Mouse (Mus musculus): Measurements from ENCODE around the gene Bglap. TPM values are rescaled to one million over a fixed set of nuclear protein-coding genes. Genes with fewer than 3 reads are reported as not detected.
"Not testable (repeated sequence)": the region's sequence is repeated elsewhere in the genome, so short reads cannot be mapped to it uniquely, and the experiment has no call there.

Gene Bglap
- polyA plus RNA-seq, 1 experiment from 2014 or later = not detected

DNA sequence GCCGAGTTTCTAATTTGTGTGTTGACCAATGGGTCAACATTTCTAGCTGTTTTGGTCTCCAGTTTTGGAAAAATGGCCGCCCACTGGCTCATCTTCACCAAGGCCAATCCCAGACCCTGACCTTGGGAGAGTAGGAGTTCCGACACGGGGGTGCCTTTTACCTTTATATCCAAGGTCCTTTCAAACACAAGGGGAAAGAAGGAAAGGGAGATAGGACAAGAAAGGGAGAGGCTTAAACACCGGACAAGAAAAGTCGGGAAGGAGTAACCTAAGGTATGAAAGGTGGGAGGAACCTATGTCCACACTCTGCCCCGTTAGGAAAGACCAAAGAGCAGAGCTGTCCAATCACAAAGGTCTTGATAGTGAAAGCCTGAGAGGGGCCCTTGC is 26.4 kb upstream of the Bglap start:
- no peak overlapping the region for H3K27ac ChIP-seq
- H3K9ac ChIP-seq = peak overlapping the region; percentile 84; the same call in 1 of the 2 replicates
- no peak for ATAC-seq (ENCODE audit: low FRiP score, low read depth)
- 28% methylated on average over 7 of the region's 7 CpGs for WGBS
- no peaks in the 10 kb centered on the region for H3K9me3 ChIP-seq
- no peaks in the 10 kb centered on the region for H3K27me3 ChIP-seq (replicated peaks)
- peak overlapping the region; percentile 72 for H3K4me2 ChIP-seq (replicated peaks)
- H3K4me3 ChIP-seq = peak overlapping the region; percentile 70
- H3K36me3 ChIP-seq = peaks cover 32% of the 10 kb centered on the region
- peaks cover 20% of the 10 kb centered on the region for H3K4me1 ChIP-seq

DNA sequence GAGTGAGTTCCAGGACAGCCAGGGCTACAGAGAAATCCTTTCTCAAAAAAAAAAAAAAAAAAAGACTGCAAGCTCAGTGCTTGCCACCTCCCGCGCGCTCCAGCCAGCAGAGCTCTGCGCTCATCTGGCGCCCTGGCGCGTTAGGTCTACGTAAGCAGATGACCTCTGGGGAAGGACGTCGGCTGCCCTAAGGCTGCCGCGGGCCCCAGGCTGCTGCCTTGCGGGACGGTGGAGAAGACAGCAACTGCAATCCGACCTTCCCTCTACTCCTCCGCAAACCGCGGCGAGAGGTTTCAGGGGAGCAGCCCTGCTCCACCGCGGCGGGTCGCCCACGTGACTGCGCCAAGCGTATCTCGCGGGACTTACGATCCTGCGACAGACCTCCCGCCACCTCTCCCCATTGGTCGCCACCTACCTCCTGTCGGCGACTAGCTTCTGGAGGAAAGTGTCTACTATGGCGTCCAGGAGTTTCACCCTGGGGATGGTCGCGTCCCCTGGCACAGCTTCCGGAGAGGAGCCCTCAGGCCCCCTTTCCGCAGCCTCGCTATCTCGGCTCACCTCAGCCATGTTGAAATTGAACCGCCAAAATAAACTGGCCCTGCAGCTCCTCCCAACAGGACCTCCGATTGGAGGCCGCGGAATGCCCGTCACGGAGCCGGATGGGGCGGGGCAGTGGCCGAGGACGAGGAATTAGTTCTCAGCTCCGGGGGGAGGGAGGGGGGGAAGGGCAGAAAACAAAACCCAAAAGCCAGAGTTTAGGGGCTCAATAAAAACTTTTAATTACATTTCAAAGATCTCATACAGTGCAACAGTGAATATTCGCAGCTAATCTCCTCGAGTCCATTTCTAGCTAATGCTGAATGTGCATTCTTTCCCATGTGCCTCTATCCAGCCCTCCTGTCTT is 25.7 kb upstream of the Bglap start, which contains the start of gene Pmf1:
Gene Pmf1, minus strand, starts transcription at position 591 of the 904 bp plus-strand sequence.
- Histone ChIP-seq H3K36me3 (peaks cover 25% of the 10 kb centered on the region), H3K9me3 (no peaks in the 10 kb centered on the region), H3K4me1 (peaks cover 20% of the 10 kb centered on the region), H3K27ac (peak within 1 kb of the TSS; percentile 70; the same call in 1 of the 2 replicates), H3K9ac (peak within 1 kb of the TSS; percentile 84), H3K4me2 (replicated peaks) (peak within 1 kb of the TSS; percentile 72), H3K4me3 (peak within 1 kb of the TSS; percentile 70), H3K27me3 (replicated peaks) (no peaks in the 10 kb centered on the region)
- ATAC-seq (ENCODE audit: low FRiP score, low read depth) = peak; percentile 93
- WGBS = under 1% methylated on average over 54 of the region's 54 CpGs

DNA sequence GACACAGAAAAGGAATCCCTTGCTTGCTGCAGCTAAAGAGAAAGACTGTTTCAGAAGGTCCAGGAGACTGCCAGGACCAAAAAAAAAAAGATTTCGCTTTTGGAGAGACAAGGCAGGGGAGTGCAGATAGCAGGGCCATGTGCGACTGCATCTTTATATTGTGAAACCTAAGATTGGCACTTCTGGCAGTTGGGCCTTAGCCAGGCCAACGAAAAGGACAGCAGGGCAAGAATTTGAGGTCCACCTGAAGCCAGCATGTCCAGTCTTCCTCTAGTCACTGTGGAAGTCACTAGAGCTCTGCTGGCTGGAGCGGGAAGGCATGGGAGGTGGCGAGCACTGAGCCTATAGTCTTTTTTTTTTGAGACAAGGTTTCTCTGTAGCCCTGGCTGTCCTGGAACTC is 24.7 kb upstream of the Bglap start:
- no peak for ATAC-seq (ENCODE audit: low FRiP score, low read depth)
- peaks cover 20% of the 10 kb centered on the region for H3K4me1 ChIP-seq
- no peak overlapping the region for H3K27ac ChIP-seq
- H3K9ac ChIP-seq = peak overlapping the region; percentile 84; the same call in 1 of the 2 replicates
- H3K36me3 ChIP-seq = peaks cover 23% of the 10 kb centered on the region
- H3K4me3 ChIP-seq = peak overlapping the region; percentile 70; the same call in 1 of the 2 replicates
- no peaks in the 10 kb centered on the region for H3K27me3 ChIP-seq (replicated peaks)
- WGBS = 64% methylated on average over 5 of the region's 5 CpGs
- H3K9me3 ChIP-seq = no peaks in the 10 kb centered on the region
- peak overlapping the region; percentile 72 for H3K4me2 ChIP-seq (replicated peaks)

DNA sequence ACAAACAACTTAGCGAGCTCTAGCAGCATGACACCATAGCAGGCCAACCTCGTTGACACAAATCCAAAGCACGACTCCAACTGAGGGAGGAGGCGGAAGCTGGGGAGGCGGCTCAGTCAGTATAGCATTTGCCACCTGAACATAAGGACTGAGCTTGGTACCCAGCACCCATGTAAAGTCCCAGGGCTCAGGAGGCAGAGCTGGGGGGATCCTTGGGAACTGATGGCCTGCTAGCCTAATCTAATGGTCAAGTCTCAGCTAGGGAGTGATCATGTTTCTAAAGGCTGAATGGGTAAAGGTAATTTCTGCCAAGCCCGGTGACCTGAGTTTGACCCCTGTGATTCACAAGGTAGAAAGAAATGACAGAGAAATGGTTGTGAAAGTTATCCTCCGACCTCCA is 23.3 kb upstream of the Bglap start:
- H3K4me2 ChIP-seq (replicated peaks) = no peak overlapping the region
- no peaks in the 10 kb centered on the region for H3K9me3 ChIP-seq
- WGBS = 58% methylated on average over 7 of the region's 7 CpGs
- no peak overlapping the region for H3K9ac ChIP-seq
- peaks cover 20% of the 10 kb centered on the region for H3K4me1 ChIP-seq
- ATAC-seq (ENCODE audit: low FRiP score, low read depth) = no peak
- H3K4me3 ChIP-seq = no peak overlapping the region
- no peaks in the 10 kb centered on the region for H3K27me3 ChIP-seq (replicated peaks)
- H3K36me3 ChIP-seq = peaks cover 10% of the 10 kb centered on the region
- no peak overlapping the region for H3K27ac ChIP-seq

DNA sequence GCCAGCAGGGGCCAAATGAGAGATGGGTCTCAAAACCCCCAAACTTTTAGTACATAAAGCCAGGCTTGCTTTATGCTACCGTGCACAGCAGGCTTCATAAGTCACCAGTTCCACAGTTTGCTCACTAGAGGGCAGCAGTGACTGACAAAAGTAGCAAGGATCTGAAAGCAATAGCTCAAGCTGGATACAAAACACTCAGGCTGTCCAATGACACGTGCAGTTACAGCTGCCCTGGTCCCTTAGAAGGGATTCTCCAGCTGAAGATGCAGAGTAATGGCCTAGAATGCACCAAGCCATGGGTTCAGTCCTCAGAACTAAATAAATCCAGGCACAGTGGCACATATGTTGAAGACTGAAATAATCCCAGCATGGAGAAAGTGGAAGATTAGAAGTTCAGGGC is 22.8 kb upstream of the Bglap start:
- no peak for ATAC-seq (ENCODE audit: low FRiP score, low read depth)
- Histone ChIP-seq H3K27ac (no peak overlapping the region), H3K4me1 (peaks cover 20% of the 10 kb centered on the region), H3K4me3 (no peak overlapping the region), H3K4me2 (replicated peaks) (no peak overlapping the region), H3K36me3 (peaks cover 6% of the 10 kb centered on the region), H3K27me3 (replicated peaks) (no peaks in the 10 kb centered on the region), H3K9ac (no peak overlapping the region), H3K9me3 (no peaks in the 10 kb centered on the region)
- 1% methylated on average over 2 of the region's 2 CpGs for WGBS

DNA sequence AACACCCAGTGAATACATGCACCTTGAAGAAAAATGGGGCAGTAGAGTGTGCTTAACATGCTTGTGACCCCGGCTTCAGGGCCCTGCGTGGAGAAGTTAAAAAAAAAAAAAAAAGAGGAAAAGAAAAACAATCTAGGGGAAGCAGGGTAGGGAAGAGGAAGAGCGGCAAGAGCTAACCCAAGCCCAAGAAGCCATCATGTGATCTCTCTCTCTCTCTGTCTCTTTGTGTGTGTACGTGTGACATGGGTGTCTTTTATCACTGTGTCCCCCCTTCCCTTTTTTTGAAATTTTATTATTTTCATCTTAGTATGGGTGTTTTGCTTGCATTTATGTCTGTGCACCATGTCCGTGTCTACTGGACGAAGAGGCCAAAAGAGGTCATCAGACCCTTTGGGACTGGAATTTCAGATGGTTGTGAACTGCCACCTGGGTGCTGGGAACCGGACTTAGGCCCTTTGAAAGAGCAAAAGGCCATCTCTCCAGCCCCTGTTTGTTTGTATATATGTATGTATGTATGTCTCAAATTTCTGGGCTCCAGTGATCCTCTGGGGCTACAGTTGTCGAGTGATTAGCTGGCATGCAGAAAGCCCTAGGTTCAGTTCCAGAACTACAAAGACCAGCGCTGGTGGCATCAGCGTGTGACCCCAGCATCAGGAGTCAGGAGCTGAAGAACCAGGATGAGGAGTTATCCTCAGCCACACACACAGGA is 19.4 kb upstream of the Bglap start:
- Histone ChIP-seq H3K27ac (no peak overlapping the region), H3K4me1 (peaks cover 9% of the 10 kb centered on the region), H3K36me3 (no peaks in the 10 kb centered on the region), H3K4me3 (no peak overlapping the region), H3K4me2 (replicated peaks) (no peak overlapping the region), H3K9ac (no peak overlapping the region), H3K9me3 (no peaks in the 10 kb centered on the region), H3K27me3 (replicated peaks) (no peaks in the 10 kb centered on the region)
- no peak for ATAC-seq (ENCODE audit: low FRiP score, low read depth)
- WGBS = 95% methylated on average over 10 of the region's 10 CpGs

DNA sequence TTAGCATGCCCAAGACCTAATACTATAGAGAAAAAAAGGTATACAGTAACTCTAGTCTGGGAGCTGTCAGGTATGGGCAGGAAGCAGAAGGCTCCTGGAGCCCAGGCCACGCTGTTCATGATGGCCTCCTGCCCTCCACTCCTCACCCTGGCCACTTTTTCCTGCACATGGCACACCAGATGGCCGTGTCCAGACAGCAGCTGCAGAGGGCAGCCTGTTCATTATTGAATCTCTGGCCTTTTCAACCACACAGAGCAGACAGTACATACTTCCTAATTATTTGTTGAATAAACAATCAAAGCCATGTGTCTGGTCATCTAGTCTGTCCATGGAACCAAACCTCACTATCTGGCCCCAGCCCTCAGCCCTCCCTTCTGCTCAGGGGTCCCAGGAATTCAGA is 14.4 kb upstream of the Bglap start:
- H3K36me3 ChIP-seq = peaks cover 13% of the 10 kb centered on the region
- H3K4me3 ChIP-seq = no peak overlapping the region
- H3K27ac ChIP-seq = no peak overlapping the region

DNA sequence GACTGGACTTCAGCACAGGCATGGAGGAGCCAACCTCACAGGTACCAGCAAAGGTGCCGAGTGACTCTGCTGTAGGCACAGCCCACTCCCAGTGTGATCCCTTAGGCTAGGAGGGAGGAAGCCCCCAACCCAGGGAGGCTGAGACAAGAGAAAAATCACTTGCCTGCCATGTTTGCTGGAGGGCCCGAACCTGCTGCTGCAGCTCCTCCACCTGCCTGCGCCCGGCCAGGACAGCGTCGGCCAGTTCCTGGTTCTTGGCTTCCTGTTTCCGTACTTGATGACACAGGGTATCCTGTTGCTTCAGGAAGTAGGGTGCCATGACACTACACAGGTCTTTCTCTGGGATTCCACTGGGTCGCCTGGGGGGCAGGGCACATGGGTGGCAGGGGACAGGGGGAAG is 11.5 kb upstream of the Bglap start:
- Histone ChIP-seq H3K36me3 (peaks cover 15% of the 10 kb centered on the region), H3K4me3 (no peak overlapping the region)
- WGBS = 94% methylated on average over 8 of the region's 8 CpGs

More for the DNA sequence above, 14.4 kb upstream of the Bglap start:
- Histone ChIP-seq H3K4me1 (0 out of 2 replicates have a peak, but pooled peaks cover 4% of the 10 kb centered on the region), H3K4me2 (replicated peaks) (no peak overlapping the region), H3K9ac (no peak overlapping the region), H3K27me3 (replicated peaks) (no peaks in the 10 kb centered on the region), H3K9me3 (no peaks in the 10 kb centered on the region)
- 85% methylated on average over 2 of the region's 2 CpGs for WGBS
- no peak for ATAC-seq (ENCODE audit: low FRiP score, low read depth)

DNA sequence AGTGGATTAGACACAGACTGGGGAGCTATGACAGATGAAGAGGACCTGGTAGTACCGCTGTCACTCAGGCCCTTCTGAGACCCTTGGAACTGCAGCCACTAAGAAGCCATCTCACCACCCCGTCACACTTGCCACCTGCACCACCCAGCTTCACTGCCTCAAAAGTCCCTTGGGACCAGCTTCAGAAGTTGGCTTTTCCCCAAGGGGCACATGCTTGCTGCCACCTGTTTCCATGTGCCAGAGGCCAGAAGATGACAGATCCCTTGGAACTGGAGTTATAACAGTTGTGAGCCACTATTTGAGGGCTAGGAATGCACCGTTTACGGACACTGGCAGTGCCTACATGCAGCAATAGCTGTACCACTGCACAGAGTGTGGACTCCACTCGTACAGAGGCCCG is 11.0 kb upstream of the Bglap start:
- Histone ChIP-seq H3K9me3 (no peaks in the 10 kb centered on the region), H3K4me2 (replicated peaks) (no peak overlapping the region), H3K27me3 (replicated peaks) (no peaks in the 10 kb centered on the region), H3K36me3 (peaks cover 15% of the 10 kb centered on the region), H3K9ac (no peak overlapping the region), H3K4me3 (no peak overlapping the region), H3K27ac (no peak overlapping the region), H3K4me1 (0 out of 2 replicates have a peak, but pooled peaks cover 4% of the 10 kb centered on the region)
- 92% methylated on average over 6 of the region's 6 CpGs for WGBS
- ATAC-seq (ENCODE audit: low FRiP score, low read depth) = no peak

More for the DNA sequence above, 11.5 kb upstream of the Bglap start:
- Histone ChIP-seq H3K4me1 (0 out of 2 replicates have a peak, but pooled peaks cover 4% of the 10 kb centered on the region), H3K9me3 (no peaks in the 10 kb centered on the region), H3K9ac (no peak overlapping the region), H3K27ac (no peak overlapping the region), H3K27me3 (replicated peaks) (no peaks in the 10 kb centered on the region), H3K4me2 (replicated peaks) (no peak overlapping the region)
- no peak for ATAC-seq (ENCODE audit: low FRiP score, low read depth)

DNA sequence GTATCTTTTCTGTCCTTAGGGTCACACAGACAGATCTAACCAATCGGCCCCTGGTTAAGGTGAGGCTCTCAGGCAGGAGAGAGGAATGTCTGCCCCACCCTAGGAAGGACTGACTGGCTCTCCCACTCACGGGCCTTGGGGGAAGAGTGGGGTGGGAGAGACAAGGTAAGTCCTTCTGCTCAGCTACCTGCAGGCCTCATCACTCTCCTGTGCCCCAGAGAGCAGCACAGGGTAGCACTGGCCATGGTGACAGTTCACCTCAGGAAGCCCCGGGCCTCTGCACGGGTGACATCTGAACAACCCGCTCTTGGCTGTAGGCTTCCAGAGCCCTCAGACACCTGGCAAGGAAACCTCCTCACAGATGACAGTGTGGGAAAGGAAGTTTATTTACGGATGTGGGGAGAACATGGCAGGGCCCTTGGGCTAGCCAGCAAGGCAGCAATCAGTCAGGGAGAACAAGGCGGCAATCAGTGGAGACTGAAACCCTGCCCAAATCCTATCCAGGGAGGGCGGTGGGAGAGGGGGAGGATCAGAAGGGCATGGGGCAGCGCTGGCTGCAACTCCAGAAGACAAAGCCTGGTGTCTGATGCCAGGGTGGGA is 9.6 kb upstream of the Bglap start:
- no peak for ATAC-seq (ENCODE audit: low FRiP score, low read depth)
- Histone ChIP-seq H3K4me2 (replicated peaks) (no peak overlapping the region), H3K4me1 (0 out of 2 replicates have a peak, but pooled peaks cover 3% of the 10 kb centered on the region), H3K9me3 (no peaks in the 10 kb centered on the region), H3K27me3 (replicated peaks) (no peaks in the 10 kb centered on the region), H3K9ac (no peak overlapping the region), H3K36me3 (peaks cover 15% of the 10 kb centered on the region), H3K27ac (no peak overlapping the region), H3K4me3 (no peak overlapping the region)
- WGBS = 88% methylated on average over 9 of the region's 9 CpGs

DNA sequence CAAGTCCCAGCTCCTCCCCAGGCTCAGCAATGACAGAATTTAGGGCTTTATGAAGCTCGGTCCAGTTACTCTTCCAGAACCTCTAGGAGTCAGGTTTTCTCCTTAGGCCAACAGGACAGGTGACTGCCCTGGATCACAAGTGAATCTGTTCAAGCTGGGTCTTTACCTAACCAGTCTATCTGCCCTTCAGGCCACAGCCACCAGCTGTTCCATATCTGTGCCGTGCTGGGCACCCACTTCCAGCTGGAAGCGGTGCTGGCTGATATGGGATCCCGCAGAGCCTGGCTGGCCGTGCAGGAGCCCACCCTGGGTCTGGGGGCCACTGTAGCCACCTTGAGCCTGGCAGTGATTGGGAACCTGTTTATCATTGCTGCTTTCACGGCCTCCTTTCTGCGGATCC is 1.9 kb downstream of the Bglap start:
- peak; percentile 54 for ATAC-seq (ENCODE audit: low FRiP score, low read depth)
- WGBS = 46% methylated on average over 3 of the region's 7 CpGs
- not testable (repeated sequence) for H3K27ac ChIP-seq; H3K4me3 ChIP-seq; H3K4me1 ChIP-seq; H3K9me3 ChIP-seq; H3K36me3 ChIP-seq; H3K4me2 ChIP-seq (replicated peaks); H3K27me3 ChIP-seq (replicated peaks); H3K9ac ChIP-seq

Data from neural tube, embryonic 12.5 days (tissue).